Mouse (Mus musculus) Patski (cell line): ENCODE measurements at regions not wholly inside any gene's neighbourhood (a gene's known extent, or its start where the extent isn't known, plus 50 kb on each side); places are given as distances from the start of the nearest gene placed in this dataset.

Experiments used
- ATAC-seq: fragments of 100-300 bp; one replicate; pipeline ENCODE4 v1.8.0; 2021
- CTCF ChIA-PET: fragments of 350-600 bp; sonication (Branson Sonifier 250); formaldehyde crosslinking; loops from one replicate; lab custom pipeline; 2022; ENCODE audit warnings: inconsistent platforms; lab: Charles Lee
- POLR2A ChIA-PET: fragments of 350-600 bp; sonication (Branson Sonifier 250); formaldehyde crosslinking; loops from one replicate; lab custom pipeline; 2022; ENCODE audit warnings: antibody characterized with exemption, inconsistent platforms; lab: Charles Lee
- DNase-seq: peaks from one replicate; pipeline ENCODE4 v3.0.0-alpha.2; 2011; ENCODE audit warnings: low read depth, low spot score
- H3K27me3 ChIP-seq: fragments of 371-371 bp; one replicate; pipeline ENCODE4 v1.5.1; 2021
- CTCF ChIP-seq: fragments of 100-300 bp; IDR thresholded peaks from one replicate; pipeline ENCODE4 v1.5.1; 2021
- in situ Hi-C: fragments of 300-500 bp; cut with MboI; formaldehyde crosslinking; loops from 3 replicates; pipeline ENCODE4 v1.11.1; 2018; ENCODE audit warnings: low pct_unique_long_range_greater_than_20kb, mixed read lengths

DNA sequence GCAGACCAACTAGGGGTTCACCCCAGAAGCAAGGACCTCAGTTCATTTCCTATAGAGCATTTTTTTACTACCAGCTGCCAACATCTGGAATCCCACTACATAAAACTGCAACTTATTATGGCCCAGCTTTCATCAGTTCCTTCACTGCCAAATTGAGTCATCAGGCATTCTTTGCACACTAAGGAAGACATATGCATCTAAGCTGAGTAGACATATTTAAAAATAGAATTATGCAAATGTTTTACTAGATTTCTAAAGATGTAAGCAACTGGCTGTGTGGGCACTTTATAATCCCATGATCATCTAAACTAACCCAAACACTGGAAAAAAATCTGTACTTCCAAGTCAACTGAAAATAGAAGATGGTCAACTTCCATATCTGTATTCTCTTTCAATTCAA is 415.9 kb upstream of the Rarb start:
- ChIA-PET CTCF (no interaction called here), POLR2A (no interaction called here)
- no peaks in the 10 kb centered on the region for H3K27me3 ChIP-seq
- DNase-seq (no peak), ATAC-seq (no peak)
- no peak for TF ChIP-seq CTCF
- in situ Hi-C loops: no loop called here

DNA sequence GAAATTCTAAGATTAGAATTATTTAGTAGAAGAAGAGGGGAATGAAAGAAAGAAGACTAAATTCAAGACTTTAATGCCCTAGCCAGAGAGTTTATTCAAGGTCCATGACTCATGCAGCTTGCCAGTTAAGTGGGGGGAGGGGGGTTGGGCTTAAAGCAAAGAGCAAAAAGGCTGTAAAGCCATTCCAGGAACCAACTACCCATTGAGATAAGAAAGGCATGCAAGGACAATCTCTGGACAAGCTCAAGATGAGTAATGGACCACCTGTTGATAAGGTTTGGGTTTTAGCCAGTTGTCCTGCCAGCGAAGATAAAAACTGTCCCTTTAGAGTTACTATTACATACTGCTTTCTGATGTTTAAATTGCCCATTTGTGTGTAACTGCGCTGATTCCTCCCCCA is 392.5 kb upstream of the Rarb start:
- DNase-seq: no peak
- in situ Hi-C loops: no loop called here
- ChIA-PET POLR2A (no interaction called here), CTCF (no interaction called here)
- no peaks in the 10 kb centered on the region for H3K27me3 ChIP-seq
- ATAC-seq: no peak
- TF ChIP-seq CTCF: no peak

DNA sequence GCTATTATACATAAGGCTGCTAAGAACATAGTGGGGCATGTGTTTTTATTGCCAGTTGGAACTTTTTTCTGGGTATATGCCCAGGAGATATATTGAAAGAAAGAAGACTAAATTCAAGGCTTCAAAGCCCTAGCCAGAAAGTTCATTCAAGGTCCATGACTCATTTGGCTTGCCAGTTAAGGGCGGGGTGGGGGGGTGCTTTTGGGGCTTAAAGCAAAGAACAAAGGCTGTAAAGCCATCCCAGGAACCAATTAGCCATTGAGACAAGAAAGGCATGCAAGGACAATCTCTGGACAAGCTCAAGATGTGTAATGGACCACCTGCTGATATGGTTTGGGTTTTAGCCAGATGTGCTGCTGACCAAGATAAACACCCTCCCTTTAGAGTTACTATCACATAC is 386.7 kb upstream of the Rarb start:
- ChIA-PET CTCF (no interaction called here), POLR2A (no interaction called here)
- TF ChIP-seq CTCF: no peak
- no peaks in the 10 kb centered on the region for H3K27me3 ChIP-seq
- ATAC-seq (no peak), DNase-seq (no peak)
- in situ Hi-C loops: no loop called here

DNA sequence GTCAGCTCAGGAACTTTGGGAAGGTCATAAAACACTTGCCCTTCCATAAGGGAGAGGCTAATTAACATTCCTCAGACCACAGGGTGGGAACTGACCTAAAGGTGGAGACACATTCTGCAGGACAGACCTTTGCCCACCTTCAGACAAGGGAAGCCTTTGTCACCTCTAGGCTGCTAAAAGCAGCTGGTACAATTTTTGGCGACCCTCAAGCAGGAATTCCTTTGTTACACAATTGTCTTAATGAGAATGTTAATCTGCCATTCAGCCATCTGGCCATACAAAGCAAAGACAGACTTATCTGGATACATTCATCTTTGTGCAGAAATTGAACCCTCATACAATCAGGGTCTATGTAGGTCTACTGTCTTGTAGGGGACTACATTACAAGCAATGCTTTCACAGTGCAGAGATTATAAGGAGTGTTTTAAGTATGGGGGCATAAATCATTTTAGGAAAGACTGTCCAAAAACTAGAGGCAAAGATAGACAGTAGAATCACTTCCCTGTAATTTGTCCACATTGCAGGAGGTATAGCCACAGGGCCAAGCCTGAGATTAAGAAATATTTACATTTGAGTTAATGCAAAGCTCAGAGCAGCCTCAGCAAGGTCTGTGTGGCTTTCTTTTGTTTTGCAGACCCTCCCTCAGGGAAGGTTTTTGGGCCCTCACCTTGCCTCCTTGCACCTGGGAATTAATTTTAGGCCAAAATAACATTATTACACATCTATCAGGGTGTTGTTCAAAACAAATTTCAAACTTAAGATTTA is 384.5 kb upstream of the Rarb start:
- no peak for DNase-seq
- no peaks in the 10 kb centered on the region for H3K27me3 ChIP-seq
- CTCF ChIA-PET: no interaction called here

DNA sequence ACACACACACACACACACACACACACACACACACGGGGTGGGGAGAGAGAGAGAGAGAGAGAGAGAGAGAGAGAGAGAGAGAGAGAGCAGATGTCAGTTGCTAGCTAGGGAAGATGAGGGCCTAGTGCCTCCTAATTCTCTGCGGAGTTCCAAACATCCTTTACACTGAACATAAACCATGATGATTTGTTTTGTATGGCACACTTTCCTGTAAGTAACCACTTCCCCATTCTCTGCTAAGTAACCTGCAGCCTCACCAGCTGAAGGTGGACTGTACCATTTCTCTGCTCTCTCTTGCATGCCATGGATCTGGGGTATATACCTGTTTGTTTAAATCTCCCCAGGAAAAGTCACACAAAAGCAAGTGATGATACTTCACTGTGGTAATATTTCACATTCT is 374.0 kb upstream of the Rarb start:
- DNase-seq (no peak), ATAC-seq (no peak)
- in situ Hi-C loops: no loop called here
- TF ChIP-seq CTCF: no peak
- POLR2A ChIA-PET: no interaction called here
- CTCF ChIA-PET: no interaction called here
- H3K27me3 ChIP-seq: peaks cover 7% of the 10 kb centered on the region

More for the DNA sequence above, 384.5 kb upstream of the Rarb start:
- POLR2A ChIA-PET: no interaction called here
- no peak for ATAC-seq
- TF ChIP-seq CTCF: no peak
- in situ Hi-C loops: no loop called here

DNA sequence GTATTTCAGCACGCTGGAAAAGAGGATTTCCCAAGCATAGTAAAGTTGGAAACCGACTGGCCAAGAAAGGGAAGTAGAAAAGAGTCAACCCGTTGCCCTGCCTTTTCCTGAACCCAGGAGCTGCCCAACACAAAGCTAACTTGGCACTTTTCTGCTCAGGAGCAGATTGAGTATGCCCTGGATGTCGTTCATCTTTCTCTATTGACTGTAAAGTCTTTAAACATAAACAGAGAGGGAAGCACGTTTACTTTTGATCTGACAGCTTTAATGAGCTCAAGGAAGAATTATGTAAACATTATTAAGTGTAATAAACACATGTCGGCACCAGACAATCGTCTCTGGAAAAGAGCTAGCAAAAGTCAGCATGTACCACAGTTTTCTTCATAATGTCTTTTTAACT is 354.3 kb upstream of the Rarb start:
- ATAC-seq (no peak), DNase-seq (no peak)
- no peak for TF ChIP-seq CTCF
- CTCF ChIA-PET: no interaction called here
- peaks cover 12% of the 10 kb centered on the region for H3K27me3 ChIP-seq
- POLR2A ChIA-PET: no interaction called here
- in situ Hi-C loops: no loop called here

DNA sequence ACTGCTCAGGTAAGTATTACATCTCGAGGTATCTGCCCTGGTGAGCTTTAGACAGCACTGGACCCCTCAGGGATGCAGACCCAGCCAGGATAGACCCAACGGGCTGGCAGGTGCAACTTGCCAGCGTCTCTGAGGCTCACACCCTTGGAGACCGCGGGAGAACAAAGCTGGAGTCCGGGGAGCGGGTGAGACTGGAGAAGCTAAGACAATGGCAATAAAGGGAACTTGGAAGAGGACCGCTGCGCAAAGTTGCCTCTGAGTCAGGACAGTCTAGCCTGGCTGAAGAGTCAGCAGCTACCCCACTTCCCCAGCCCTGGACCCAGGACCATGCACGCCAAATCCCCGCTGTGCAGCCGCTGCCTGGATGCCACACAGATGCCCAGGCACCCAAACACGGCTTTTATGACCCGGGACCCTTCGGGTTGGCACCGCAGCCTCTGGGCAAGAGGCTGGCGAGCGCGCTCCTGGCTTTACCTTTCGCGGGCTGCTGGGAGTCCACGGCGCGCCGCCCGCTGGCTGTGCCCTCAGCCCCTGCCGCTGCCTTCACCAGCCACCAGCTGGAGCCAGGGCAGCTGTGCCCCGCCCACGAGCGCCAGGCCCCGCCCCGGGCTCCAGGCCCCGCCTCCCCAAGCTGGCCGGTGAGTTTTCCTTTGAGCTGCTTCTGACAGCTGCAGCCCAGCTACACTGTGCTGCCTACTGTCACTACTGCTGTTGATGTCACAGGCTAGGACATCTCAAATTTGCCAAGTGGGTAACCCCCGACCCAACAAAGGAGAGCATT is 353.6 kb upstream of the Rarb start:
- TF ChIP-seq CTCF: no peak
- ATAC-seq (no peak), DNase-seq (no peak)
- POLR2A ChIA-PET: no interaction called here
- H3K27me3 ChIP-seq: peaks cover 12% of the 10 kb centered on the region
- in situ Hi-C loops: no loop called here
- CTCF ChIA-PET: no interaction called here

DNA sequence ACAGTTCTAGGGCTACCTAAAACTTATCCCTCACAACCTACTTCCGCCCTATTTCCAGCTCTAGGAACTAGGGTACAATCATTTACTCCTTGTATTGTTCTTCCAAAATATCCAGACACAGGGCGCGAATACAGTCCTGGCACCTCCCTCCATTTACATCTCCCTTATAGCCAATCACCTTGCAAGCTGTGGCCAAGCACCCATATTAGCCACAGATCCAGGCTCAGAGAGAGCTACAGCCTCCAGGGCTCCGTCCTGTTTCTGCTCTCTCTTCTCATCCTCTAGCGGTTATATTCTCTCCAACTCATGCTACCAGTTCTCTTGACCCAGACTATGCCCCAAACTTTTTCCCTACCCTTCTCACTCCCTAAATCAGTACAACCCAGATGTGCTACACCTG is 352.9 kb upstream of the Rarb start:
- no peak for ATAC-seq
- peaks cover 12% of the 10 kb centered on the region for H3K27me3 ChIP-seq
- ChIA-PET POLR2A (no interaction called here), CTCF (interaction anchor here (1.5 kb wide), 1 partner anchor 53 kb away, joined by 4 read pairs; no protein-coding TSS in a partner anchor)
- in situ Hi-C loops: no loop called here
- DNase-seq: no peak
- TF ChIP-seq CTCF: no peak

DNA sequence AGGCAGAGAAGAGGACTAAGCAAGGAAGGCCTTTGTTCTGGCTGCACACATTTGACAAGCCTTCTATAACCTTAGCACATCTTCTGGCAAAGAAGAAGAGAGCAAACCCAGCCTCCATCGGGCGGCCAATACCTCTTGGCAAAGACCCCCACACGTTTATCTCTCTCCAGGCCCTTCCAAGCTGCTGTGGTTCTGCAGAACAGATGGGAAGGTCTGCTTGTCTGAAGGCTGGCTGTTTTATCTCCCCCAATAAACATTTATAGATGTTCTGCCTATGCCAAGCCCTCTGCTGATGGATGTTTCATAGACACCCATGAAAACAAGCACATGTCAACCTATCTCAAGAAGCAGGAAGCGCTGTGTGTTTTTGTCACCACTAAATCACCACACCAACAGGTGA is 339.4 kb upstream of the Rarb start:
- POLR2A ChIA-PET: no interaction called here
- in situ Hi-C loops: no loop called here
- no peaks in the 10 kb centered on the region for H3K27me3 ChIP-seq
- DNase-seq: no peak
- ATAC-seq: no peak
- CTCF ChIA-PET: interaction anchor here (1.7 kb wide), 1 partner anchor 11 kb away, joined by 3 read pairs; no protein-coding TSS in a partner anchor
- no peak for TF ChIP-seq CTCF

DNA sequence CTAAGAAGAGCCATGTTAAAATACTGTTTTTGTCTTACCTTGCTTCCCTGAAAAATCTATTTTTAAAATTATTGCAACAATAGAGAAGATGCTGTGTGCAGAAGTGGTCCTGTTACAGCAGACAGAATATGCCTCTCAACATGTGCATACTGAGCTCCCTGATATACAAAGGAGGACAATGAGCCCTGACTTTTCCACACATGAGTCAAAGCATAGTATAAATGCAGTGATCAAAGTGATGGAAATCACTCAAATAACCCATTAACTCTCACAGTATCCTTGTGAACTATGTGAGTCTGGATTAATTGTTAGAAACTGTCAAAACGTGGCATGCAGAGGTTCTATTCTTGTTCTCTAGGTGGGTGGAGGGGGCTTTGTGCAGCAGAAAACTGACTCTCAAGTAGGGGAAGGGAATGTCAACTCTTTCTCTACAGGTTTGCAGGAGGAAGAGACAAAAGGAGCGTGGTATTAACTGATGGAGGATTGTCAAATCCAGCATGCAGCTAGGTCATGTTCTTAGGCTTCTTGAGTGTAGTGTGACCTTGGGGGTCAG is 337.5 kb upstream of the Rarb start:
- POLR2A ChIA-PET: no interaction called here
- CTCF ChIA-PET: no interaction called here
- DNase-seq (no peak), ATAC-seq (no peak)
- TF ChIP-seq CTCF: no peak
- no peaks in the 10 kb centered on the region for H3K27me3 ChIP-seq
- in situ Hi-C loops: no loop called here

DNA sequence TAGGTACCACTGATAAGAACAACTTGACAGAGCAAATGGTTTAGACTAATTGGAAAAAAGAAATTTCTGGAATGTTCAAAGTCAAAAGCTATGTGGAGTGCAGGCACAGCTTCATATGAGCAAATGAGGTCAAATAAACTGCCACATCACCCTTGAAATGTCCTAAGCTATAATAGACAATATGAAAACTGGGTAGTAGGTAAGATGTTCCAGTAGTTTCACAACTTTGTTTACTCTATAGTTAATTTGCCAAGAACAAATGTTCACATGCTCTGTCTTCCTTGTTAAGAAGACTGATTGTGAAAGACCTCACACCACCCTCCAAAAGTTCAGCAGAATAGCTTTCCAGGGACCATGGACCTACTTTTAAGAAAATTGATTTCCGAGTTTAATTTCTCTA is 301.7 kb upstream of the Rarb start:
- in situ Hi-C loops: no loop called here
- ATAC-seq (no peak), DNase-seq (no peak)
- CTCF ChIA-PET: no interaction called here
- TF ChIP-seq CTCF: no peak
- H3K27me3 ChIP-seq: no peaks in the 10 kb centered on the region
- POLR2A ChIA-PET: no interaction called here
